Mouse (Mus musculus): ENCODE results near the gene 4833423E24Rik.

DNA sequence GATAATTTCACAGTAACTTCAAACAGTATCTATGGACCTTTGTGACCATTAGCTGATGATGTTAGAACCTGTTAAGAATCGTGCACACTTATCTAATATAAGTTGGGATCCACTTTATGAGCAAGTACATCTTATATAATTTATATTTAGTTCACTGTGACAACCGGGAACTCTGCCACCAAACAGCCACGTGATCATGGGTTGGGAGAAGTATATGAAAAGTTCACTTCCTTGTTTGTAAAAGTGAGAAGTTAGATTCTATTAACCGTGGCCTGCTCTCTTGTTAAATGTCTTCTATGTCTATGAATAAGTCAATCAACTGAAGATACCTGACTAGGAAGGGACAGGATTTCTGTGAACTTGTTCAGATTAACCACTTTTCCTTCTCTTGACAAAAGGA, 41.4 kb upstream of the 4833423E24Rik start:
- TF ChIP-seq EP300 (optimal IDR thresholded peaks at IDR 0.05) (no peak), CTCF (IDR thresholded peaks at IDR 0.05; ENCODE audit: low read depth) (no peak)

Data from stomach, postnatal 0 days (tissue).